Mouse (Mus musculus) embryonic stem cell, embryonic (primary cell): ENCODE measurements around the gene Slc15a4.

Experiments
- CTCF ChIA-PET, 4 experiments: fragments of 300-600 bp in 2 of 4; fragments of 350-600 bp in 2 of 4; sonication (Branson Sonifier 250); formaldehyde crosslinking; loops; one replicate each; lab custom pipeline; 2022; ENCODE audit warnings: inconsistent platforms in 2 of 4; lab: Charles Lee
- POLR2A ChIA-PET, 4 experiments: fragments of 300-600 bp in 2 of 4; fragments of 350-600 bp in 2 of 4; sonication (Branson Sonifier 250); formaldehyde crosslinking; loops; one replicate each; lab custom pipeline; 2022; ENCODE audit warnings: antibody characterized with exemption in 4 of 4, inconsistent platforms in 1 of 4; lab: Charles Lee

The Slc15a4 gene

GRCm38 (mm10) chr5:127637622-127638021 is 4.9 kb upstream of the Slc15a4 start:
- POLR2A ChIA-PET, result interaction anchor here in 3 of 4 experiments (0.6 to 3.0 kb wide), 8 partner anchors 7 to 46 kb away, joined by 3 to 35 read pairs (median 4); no protein-coding TSS in a partner anchor
- CTCF ChIA-PET, result interaction anchor here in 2 of 4 experiments (1.2 to 7.6 kb wide), 2 partner anchors 10 to 11 kb away, joined by 4 to 45 read pairs; no protein-coding TSS in a partner anchor

- ChIA-PET POLR2A (interaction anchor here in 3 of 4 experiments (0.6 to 4.8 kb wide), 14 partner anchors 10 to 144 kb away, joined by 3 to 42 read pairs (median 7); no protein-coding TSS in a partner anchor), CTCF (interaction anchor here in 3 of 4 experiments (1.1 to 7.6 kb wide), 3 partner anchors 15 to 18 kb away, joined by 4 to 45 read pairs (median 21); no protein-coding TSS in a partner anchor)
These were observed 969 bp upstream of the Slc15a4 start for GRCm38 (mm10) chr5:127633666-127634065.

- CTCF ChIA-PET, result interaction anchor here in 3 of 4 experiments (0.6 to 7.6 kb wide), 3 partner anchors 15 to 252 kb away, joined by 8 to 45 read pairs (median 21); no protein-coding TSS in a partner anchor
These were observed 491 bp upstream of the Slc15a4 start for GRCm38 (mm10) chr5:127633188-127633587.

GRCm38 (mm10) chr5:127631671-127632070 is 1.0 kb downstream of the Slc15a4 start:
- ChIA-PET CTCF (interaction anchor here in 3 of 4 experiments (0.9 to 7.6 kb wide), 6 partner anchors 16 to 860 kb away, joined by 3 to 45 read pairs (median 4); no protein-coding TSS in a partner anchor), POLR2A (interaction anchor here (0.6 to 4.8 kb wide), 16 partner anchors 8 to 190 kb away, joined by 3 to 42 read pairs (median 7); no protein-coding TSS in a partner anchor)

More at GRCm38 (mm10) chr5:127633188-127633587, 491 bp upstream of the Slc15a4 start:
- POLR2A ChIA-PET, result interaction anchor here in 3 of 4 experiments (0.5 to 4.8 kb wide), 23 partner anchors 9 to 777 kb away, joined by 3 to 42 read pairs (median 5); no protein-coding TSS in a partner anchor

- CTCF ChIA-PET, result interaction anchor here in 1 of 4 experiments (0.8 to 1.4 kb wide), 3 partner anchors 12 to 35 kb away, joined by 3 to 5 read pairs (median 3); no protein-coding TSS in a partner anchor
- POLR2A ChIA-PET, result interaction anchor here in 2 of 4 experiments (1.1 to 2.0 kb wide), 5 partner anchors 9 to 13 kb away, joined by 3 to 7 read pairs (median 4); no protein-coding TSS in a partner anchor
These were observed 5.5 kb downstream of the Slc15a4 start for GRCm38 (mm10) chr5:127627242-127627641.

- CTCF ChIA-PET, result interaction anchor here in 2 of 4 experiments (0.5 to 0.8 kb wide), 3 partner anchors 25 to 1138 kb away, joined by 3 to 4 read pairs (median 4); no protein-coding TSS in a partner anchor
- POLR2A ChIA-PET, result interaction anchor here in 1 of 4 experiments (1.0 to 3.8 kb wide), 3 partner anchors 9 to 24 kb away, joined by 3 to 18 read pairs (median 4); partner anchors contain the start of genes Glt1d1 and Slc15a4
These were observed 8.1 kb downstream of the Slc15a4 start for GRCm38 (mm10) chr5:127624427-127625213.

- ChIA-PET POLR2A (interaction anchor here in 3 of 4 experiments (0.6 to 2.2 kb wide), 3 partner anchors 14 to 1041 kb away, joined by 4 to 8 read pairs (median 4); no protein-coding TSS in a partner anchor), CTCF (interaction anchor here in 1 of 4 experiments (0.5 kb wide), 1 partner anchor 28 kb away, joined by 4 read pairs; no protein-coding TSS in a partner anchor)
These were observed 11.6 kb downstream of the Slc15a4 start for GRCm38 (mm10) chr5:127621108-127621507.

- POLR2A ChIA-PET, result interaction anchor here in 3 of 4 experiments (0.6 to 2.2 kb wide), 3 partner anchors 13 to 1042 kb away, joined by 4 to 8 read pairs (median 4); no protein-coding TSS in a partner anchor
- CTCF ChIA-PET, result no interaction called here
These were observed 12.3 kb downstream of the Slc15a4 start for GRCm38 (mm10) chr5:127620371-127620770.

GRCm38 (mm10) chr5:127618834-127619233 is 13.9 kb downstream of the Slc15a4 start:
- ChIA-PET POLR2A (interaction anchor here in 3 of 4 experiments (0.6 to 1.7 kb wide), 6 partner anchors 11 to 1019 kb away, joined by 3 to 10 read pairs (median 5); partner anchors contain the start of genes Glt1d1 (in 1 of the 3) and Slc15a4 (in 1 of the 3)), CTCF (interaction anchor here in 2 of 4 experiments (1.0 to 2.9 kb wide), 2 partner anchors 30 kb away, joined by 3 to 22 read pairs; no protein-coding TSS in a partner anchor)

GRCm38 (mm10) chr5:127616884-127617635 is 15.6 kb downstream of the Slc15a4 start:
- ChIA-PET CTCF (interaction anchor here in 2 of 4 experiments (1.1 to 2.9 kb wide), 2 partner anchors 32 kb away, joined by 3 to 22 read pairs; no protein-coding TSS in a partner anchor), POLR2A (interaction anchor here in 3 of 4 experiments (0.6 to 4.6 kb wide), 23 partner anchors 8 to 44 kb away, joined by 3 to 42 read pairs (median 4); partner anchors contain the start of genes Glt1d1 (in 2 of the 3) and Slc15a4 (in 2 of the 3))

GRCm38 (mm10) chr5:127616151-127616550 is 16.5 kb downstream of the Slc15a4 start:
- CTCF ChIA-PET, result interaction anchor here in 1 of 4 experiments (1.1 kb wide), 1 partner anchor 33 kb away, joined by 3 read pairs; no protein-coding TSS in a partner anchor

GRCm38 (mm10) chr5:127615459-127615858 is 17.2 kb downstream of the Slc15a4 start:
- POLR2A ChIA-PET, result interaction anchor here in 3 of 4 experiments (0.6 to 4.6 kb wide), 16 partner anchors 11 to 72 kb away, joined by 3 to 42 read pairs (median 4); partner anchors contain the start of genes Glt1d1 (in 1 of the 3) and Slc15a4 (in 1 of the 3)
- CTCF ChIA-PET, result interaction anchor here in 1 of 4 experiments (0.6 to 1.2 kb wide), 2 partner anchors 655 to 876 kb away, joined by 3 read pairs; no protein-coding TSS in a partner anchor

More at GRCm38 (mm10) chr5:127616151-127616550, 16.5 kb downstream of the Slc15a4 start:
- POLR2A ChIA-PET, result interaction anchor here in 2 of 4 experiments (0.8 to 4.6 kb wide), 21 partner anchors 9 to 71 kb away, joined by 3 to 42 read pairs (median 4); partner anchors contain the start of genes Glt1d1 (in 2 of the 2) and Slc15a4 (in 2 of the 2)

GRCm38 (mm10) chr5:127612397-127612796 is 20.3 kb downstream of the Slc15a4 start:
- POLR2A ChIA-PET, result interaction anchor here in 3 of 4 experiments (0.6 to 4.1 kb wide), 8 partner anchors 8 to 110 kb away, joined by 3 to 27 read pairs (median 6); no protein-coding TSS in a partner anchor
- CTCF ChIA-PET, result interaction anchor here in 1 of 4 experiments (0.5 kb wide), 1 partner anchor 106 kb away, joined by 4 read pairs; no protein-coding TSS in a partner anchor

GRCm38 (mm10) chr5:127611881-127612280 is 20.8 kb downstream of the Slc15a4 start:
- CTCF ChIA-PET, result interaction anchor here in 1 of 4 experiments (0.5 to 1.7 kb wide), 2 partner anchors 19 to 878 kb away, joined by 3 to 4 read pairs; no protein-coding TSS in a partner anchor
- POLR2A ChIA-PET, result interaction anchor here in 1 of 4 experiments (1.0 to 4.1 kb wide), 7 partner anchors 7 to 94 kb away, joined by 3 to 27 read pairs (median 5); no protein-coding TSS in a partner anchor

- POLR2A ChIA-PET, result interaction anchor here in 2 of 4 experiments (0.6 to 3.8 kb wide), 13 partner anchors 9 to 95 kb away, joined by 3 to 27 read pairs (median 4); partner anchors contain the start of genes Glt1d1 (in 1 of the 2) and Slc15a4 (in 1 of the 2)
- CTCF ChIA-PET, result interaction anchor here in 3 of 4 experiments (0.5 to 2.5 kb wide), 3 partner anchors 18 to 41 kb away, joined by 4 to 10 read pairs (median 5); no protein-coding TSS in a partner anchor
These were observed 21.7 kb downstream of the Slc15a4 start for GRCm38 (mm10) chr5:127610787-127611509.
